Mouse (Mus musculus) thymus, postnatal 0 days (tissue): ENCODE results near the gene Cdc16. TPM values are rescaled to one million over a fixed set of nuclear protein-coding genes. Genes with fewer than 3 reads are reported as not detected.

Source experiments
- DNase-seq: peaks from one replicate; pipeline ENCODE4 v3.0.0-alpha.2; 2015; ENCODE audit warnings: low spot score
- polyA plus RNA-seq: library from polyadenylated mRNA; unstranded; fragments of >200 nt; fragmentation: Nextera tagmentation; extraction: Ambion mirVana; gene quantifications from 2 replicates; pipeline ENCODE4 v1.2.1, GENCODE M21; 2015

Cdc16 gene
- polyA plus RNA-seq, 1 experiment from 2014 or later, result 102 TPM

DNA sequence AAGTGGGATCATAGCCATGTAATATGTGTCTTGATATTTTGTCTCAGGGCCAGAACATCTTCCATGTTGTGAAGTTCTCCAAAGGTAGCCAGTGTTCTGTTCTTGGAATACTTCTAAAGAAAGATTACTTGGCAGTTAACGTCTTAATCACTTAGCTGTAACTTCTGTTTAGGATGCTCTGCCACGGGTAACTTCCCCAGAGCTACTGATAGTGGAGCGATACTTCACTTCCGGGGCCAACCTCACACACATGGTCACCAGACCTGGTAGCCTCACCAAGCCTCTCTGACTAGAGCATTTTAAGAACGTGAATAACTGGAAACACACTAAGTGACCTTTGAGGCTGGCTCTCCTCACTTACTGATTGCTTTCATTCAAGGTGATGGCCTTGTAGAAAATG, 42.1 kb downstream of the Cdc16 start:
- DNase-seq, result no peak

DNA sequence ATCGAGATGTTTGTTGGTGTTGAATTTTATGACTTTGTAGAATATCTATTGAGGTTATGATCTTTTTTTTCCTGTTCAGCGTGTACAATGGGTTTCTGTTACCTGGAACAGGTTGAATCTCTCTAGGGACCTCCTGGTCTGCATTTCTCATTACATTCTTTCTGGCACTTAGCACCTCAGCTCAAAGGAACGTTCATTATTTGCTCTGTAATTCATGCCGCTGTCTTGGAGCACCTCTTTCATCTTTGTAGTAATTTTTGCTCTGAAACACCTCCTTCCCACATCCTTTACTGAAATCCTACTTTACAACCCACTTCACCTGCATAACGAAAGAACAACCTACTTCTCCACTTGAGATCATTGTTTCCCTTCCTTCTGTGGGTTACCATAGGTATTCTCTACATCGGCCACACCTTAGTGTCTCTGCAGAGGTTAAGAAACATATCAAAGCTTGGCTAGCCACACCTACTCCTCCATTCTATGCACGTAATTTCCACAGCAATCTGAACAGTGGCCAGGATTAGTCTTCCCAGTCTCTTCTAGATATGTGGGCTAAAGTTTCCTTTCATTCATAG, 71.2 kb downstream of the Cdc16 start:
- no peak for DNase-seq

Other genes starting within 250 kb of the Cdc16 start
- gene 1700029H14Rik, start 195.2 kb upstream of the Cdc16 start, polyA plus RNA-seq, result not detected in 2 replicates
- gene Rasa3, start 80.1 kb upstream of the Cdc16 start, polyA plus RNA-seq, result 24.2 TPM in 2 replicates
- 0.08 TPM in 1 of 2 replicates, not detected in the other for gene Cfap97d2, start 51.8 kb upstream of the Cdc16 start, polyA plus RNA-seq
- 37.6 and 45.9 TPM in 2 replicates for gene Upf3a, start 27.9 kb downstream of the Cdc16 start, polyA plus RNA-seq
- not detected in 2 replicates for gene AF366264, start 80.7 kb downstream of the Cdc16 start, polyA plus RNA-seq
- gene Champ1, start 112.0 kb downstream of the Cdc16 start, polyA plus RNA-seq, result 23.3 and 26.7 TPM in 2 replicates
- 5.1 and 7.4 TPM in 2 replicates for gene Coprs, start 132.6 kb downstream of the Cdc16 start, polyA plus RNA-seq